Mouse (Mus musculus): ENCODE data around the gene AC131692.1. TPM values are rescaled to one million over a fixed set of nuclear protein-coding genes. Genes with fewer than 3 reads are reported as not detected.

Gene AC131692.1
- polyA plus RNA-seq (2011; ENCODE audit: insufficient read length, low read depth, missing spikeins) = 0.58 and 0.68 TPM in 2 replicates

DNA sequence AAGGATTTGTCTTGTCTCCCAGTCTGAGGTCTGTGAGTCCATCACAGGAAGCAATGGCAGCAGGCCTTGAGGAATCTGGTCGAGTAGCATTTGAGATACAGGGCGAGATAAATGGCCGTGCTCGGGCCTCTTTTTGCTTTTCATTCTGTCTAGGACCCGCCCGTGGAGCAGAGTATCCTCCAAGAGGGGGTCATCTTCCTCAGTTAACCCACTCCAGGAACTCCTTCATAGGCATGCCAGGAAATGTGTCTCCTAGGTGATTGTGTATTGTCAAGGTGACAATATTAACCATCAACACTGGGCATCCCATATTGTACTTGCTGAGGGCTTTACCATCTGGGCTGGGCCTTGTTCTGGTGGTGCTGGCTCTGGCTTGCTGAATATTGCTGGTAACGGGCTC lies at the start of gene AC131692.1:
AC131692.1 (plus strand) TSS at position 301 of the 400 bp plus-strand sequence.
- Histone ChIP-seq H3K27ac (ENCODE audit: insufficient read depth, low read length) (no peak within 1 kb of the TSS), H3K4me1 (ENCODE audit: control insufficient read depth, insufficient read depth, low read length) (no peaks in the 10 kb centered on the region), H3K4me3 (ENCODE audit: insufficient read depth, low read length) (no peak within 1 kb of the TSS)
- no peak for TF ChIP-seq CTCF (IDR thresholded peaks at IDR 0.05; ENCODE audit: borderline replicate concordance, insufficient read depth, low read length)
- TF ChIP-seq POLR2A (IDR thresholded peaks at IDR 0.05; ENCODE audit: low read depth, low read length) = no peak

DNA sequence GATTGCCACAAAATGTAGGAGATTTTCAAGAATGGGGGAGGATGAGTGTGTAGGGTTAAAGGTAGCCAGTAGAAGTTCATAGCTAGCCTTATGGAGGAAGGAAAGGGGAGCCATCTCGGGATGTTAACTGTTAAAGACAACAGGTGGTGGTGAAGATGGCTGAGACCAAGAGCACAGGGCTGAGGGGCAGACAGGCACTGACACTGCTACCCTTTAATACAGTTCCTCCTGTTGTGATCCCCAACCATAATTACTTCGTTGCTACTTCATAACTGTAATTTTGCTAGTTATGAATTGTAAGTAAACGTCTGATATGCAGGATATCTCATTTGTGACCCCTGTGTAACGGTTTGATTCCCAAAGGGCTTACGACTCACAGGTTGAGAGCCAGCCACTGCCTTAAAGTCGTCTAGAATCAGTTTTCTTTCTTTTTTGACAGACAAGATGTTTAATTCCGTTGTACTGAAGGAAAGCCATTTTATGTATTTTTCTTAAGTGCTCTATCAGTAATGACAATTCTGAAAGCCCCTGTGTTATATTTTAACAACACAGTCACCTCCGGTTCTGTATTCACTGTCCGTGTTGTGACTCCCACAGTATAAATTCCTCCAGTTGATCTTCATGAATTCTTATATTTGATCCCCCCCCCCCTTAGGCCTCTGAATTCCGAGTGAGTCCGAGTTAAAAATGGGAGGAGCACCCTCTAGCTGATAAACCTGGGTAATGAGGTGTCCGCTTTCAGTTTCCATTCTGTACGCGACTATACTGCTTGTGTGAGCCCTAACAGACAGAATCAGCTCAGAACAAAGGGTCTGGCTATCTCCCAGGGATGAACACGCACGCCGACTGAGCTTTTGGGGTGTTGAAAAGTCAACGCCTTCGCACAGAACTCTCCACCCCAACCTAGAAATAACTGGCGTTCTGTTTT lies 48.6 kb upstream of the AC131692.1 start:
- TF ChIP-seq CTCF (IDR thresholded peaks at IDR 0.05; ENCODE audit: borderline replicate concordance, insufficient read depth, low read length) (no peak), POLR2A (IDR thresholded peaks at IDR 0.05; ENCODE audit: low read depth, low read length) (peak; percentile 64)
- Histone ChIP-seq H3K4me1 (ENCODE audit: control insufficient read depth, insufficient read depth, low read length) (no peaks in the 10 kb centered on the region), H3K4me3 (ENCODE audit: insufficient read depth, low read length) (peak overlapping the region; percentile 61), H3K27ac (ENCODE audit: insufficient read depth, low read length) (peak overlapping the region; percentile 86)

DNA sequence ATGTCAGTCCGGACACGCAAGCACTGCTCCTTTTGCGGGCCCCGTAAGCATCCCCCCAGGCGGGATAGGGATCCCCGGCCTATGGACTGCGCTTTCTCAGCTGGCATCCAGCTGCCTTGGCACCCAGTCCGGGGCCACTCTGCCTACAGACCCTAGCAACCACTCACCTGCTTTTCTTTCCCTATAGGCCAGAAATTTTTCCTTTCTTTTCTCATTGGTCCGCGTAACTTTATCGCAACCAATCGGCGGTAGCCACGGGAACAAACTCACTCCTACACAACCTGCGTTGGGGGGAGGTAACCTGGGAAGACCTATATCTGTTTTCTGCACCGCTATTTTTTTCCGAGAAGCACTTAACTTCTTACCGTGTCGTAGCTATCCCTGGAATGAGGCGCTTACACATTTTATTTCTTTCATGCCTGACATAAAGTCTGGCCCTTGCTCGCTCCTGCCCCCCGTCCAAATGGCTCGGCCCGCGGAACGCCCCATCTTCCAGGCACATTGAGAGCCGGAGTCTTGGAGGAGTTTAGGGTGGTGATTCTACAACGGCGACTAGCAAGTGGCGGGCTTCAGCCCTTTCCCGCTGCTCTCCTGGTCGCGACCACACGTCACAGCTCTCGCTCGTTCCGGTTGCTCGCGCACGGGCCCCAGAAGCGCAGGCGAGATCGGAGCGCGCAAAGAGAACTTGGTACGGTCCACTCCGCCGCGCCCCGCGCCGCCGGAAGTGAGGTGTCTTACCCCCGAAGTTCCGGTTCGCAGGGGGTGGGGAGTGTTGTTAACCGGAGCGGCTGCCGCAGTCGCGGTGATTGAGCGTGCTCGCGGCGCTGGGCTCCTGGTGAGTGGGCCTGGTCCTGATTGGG lies 47.7 kb upstream of the AC131692.1 start, which contains the start of gene Syvn1:
Syvn1 (plus strand) TSS at position 283 of the 860 bp plus-strand sequence.
- TF ChIP-seq POLR2A (IDR thresholded peaks at IDR 0.05; ENCODE audit: low read depth, low read length) (peak; percentile 74), CTCF (IDR thresholded peaks at IDR 0.05; ENCODE audit: borderline replicate concordance, insufficient read depth, low read length) (no peak)
- Histone ChIP-seq H3K4me3 (ENCODE audit: insufficient read depth, low read length) (peak within 1 kb of the TSS; percentile 63), H3K27ac (ENCODE audit: insufficient read depth, low read length) (peak within 1 kb of the TSS; percentile 96), H3K4me1 (ENCODE audit: control insufficient read depth, insufficient read depth, low read length) (no peaks in the 10 kb centered on the region)

DNA sequence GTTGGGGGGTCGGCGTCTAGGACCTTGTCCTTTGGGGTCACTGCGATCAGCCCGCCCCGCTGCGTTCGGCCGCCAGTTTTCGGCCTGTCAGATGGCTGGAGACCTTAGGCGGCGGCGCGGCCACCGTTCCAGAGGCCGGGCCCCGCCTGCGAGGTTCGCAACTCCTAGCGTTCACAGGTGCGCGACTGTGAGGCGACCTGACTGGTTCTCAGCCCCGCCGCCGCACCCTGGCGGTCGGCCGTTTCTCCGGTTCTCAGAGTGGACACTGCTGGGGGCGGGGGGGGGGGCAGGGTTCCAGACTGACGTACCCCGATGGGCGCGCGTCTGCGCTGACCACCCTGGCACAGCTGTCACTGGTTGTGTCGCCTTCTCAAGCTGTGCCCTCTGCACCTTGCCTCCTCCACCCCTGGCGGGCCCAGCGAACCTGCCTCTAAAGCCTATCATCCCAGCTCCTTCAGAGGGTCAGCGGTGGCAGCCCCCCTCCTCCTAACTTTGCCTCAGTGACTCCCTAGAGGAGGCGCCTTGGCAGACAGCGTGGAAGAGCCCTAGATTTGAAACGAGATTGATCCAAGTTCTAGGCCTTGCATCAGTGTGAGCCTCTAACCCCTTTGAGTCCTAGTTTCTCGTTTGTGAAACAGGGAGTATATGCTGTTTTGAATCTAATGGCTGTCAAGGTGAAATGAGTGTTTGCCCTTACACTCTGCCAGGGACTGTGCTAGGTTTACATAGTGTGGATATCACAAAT lies 46.9 kb upstream of the AC131692.1 start:
- peak overlapping the region; percentile 96 for H3K27ac ChIP-seq (ENCODE audit: insufficient read depth, low read length)
- no peaks in the 10 kb centered on the region for H3K4me1 ChIP-seq (ENCODE audit: control insufficient read depth, insufficient read depth, low read length)
- H3K4me3 ChIP-seq (ENCODE audit: insufficient read depth, low read length) = peak overlapping the region; percentile 63
- TF ChIP-seq POLR2A (IDR thresholded peaks at IDR 0.05; ENCODE audit: low read depth, low read length) = no peak
- no peak for TF ChIP-seq CTCF (IDR thresholded peaks at IDR 0.05; ENCODE audit: borderline replicate concordance, insufficient read depth, low read length)

DNA sequence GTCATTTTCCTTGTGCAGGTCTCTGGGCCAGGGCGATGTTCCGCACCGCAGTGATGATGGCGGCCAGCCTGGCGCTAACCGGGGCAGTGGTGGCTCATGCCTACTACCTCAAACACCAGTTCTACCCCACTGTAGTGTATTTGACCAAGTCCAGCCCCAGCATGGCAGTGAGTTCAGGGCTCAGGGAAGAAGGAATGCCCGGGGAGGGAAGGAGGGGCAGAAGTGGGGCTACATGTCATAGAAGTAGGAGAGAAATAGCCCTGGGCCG lies 46.4 kb upstream of the AC131692.1 start:
- Histone ChIP-seq H3K4me3 (ENCODE audit: insufficient read depth, low read length) (peak overlapping the region; percentile 63), H3K4me1 (ENCODE audit: control insufficient read depth, insufficient read depth, low read length) (no peaks in the 10 kb centered on the region), H3K27ac (ENCODE audit: insufficient read depth, low read length) (0 out of 2 replicates have a peak overlapping the region, but pooled peaks have one; percentile 23)
- TF ChIP-seq POLR2A (IDR thresholded peaks at IDR 0.05; ENCODE audit: low read depth, low read length) (no peak), CTCF (IDR thresholded peaks at IDR 0.05; ENCODE audit: borderline replicate concordance, insufficient read depth, low read length) (no peak)

DNA sequence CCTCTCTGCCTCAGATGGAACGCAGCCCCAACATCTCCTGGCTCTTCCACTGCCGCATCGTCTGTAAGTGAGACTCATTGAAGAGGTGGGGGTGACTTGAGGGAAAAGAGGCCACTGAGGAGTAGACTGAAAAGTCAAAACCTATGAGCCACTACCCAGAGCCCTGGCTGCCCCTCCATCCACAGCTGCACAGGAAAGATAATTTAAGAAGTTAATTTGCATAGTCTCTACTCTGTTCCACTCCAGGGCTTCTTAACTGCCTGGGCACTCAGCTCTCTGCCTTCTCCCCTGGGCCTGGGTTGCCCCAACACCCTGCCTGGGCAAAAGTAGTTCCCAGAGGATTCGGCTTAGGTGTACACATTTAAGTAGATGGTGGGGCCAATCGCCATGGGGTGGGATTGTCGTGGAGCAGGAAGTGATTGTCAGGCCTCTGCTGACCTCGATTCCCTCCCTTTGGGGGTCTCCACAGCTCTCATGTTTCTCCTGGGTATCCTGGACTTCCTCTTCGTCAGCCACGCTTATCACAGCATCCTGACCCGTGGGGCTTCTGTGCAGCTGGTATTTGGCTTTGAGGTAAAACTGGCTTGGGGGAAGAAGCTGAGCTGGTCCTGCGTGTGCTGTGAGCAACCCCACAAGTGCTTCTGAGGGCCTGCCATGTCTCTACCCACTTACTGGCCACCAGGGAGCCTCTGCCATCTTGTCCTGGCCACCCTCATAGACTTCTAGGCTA lies 45.4 kb upstream of the AC131692.1 start:
- Histone ChIP-seq H3K4me1 (ENCODE audit: control insufficient read depth, insufficient read depth, low read length) (no peaks in the 10 kb centered on the region), H3K27ac (ENCODE audit: insufficient read depth, low read length) (no peak overlapping the region), H3K4me3 (ENCODE audit: insufficient read depth, low read length) (no peak overlapping the region)
- TF ChIP-seq POLR2A (IDR thresholded peaks at IDR 0.05; ENCODE audit: low read depth, low read length) (no peak), CTCF (IDR thresholded peaks at IDR 0.05; ENCODE audit: borderline replicate concordance, insufficient read depth, low read length) (no peak)

DNA sequence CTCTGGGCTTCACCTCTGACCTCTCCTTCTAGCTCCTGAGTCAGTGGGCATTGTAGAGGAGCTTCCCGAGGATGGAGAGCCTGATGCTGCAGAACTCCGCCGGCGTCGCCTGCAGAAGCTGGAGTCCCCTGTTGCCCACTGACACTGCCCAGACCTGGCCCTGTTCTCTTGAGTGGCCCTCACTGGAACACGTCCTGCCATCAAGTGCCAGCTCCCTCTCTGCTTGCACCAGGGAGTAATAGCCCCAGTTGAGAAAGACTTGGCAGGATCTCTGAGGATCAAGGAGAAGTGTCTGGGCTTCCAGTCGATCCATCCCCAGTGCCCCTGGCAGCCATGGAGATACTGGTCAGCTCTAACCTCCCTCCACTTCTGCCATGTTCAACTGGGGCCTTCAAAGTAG lies 41.7 kb upstream of the AC131692.1 start:
- no peak overlapping the region for H3K27ac ChIP-seq (ENCODE audit: insufficient read depth, low read length)
- H3K4me3 ChIP-seq (ENCODE audit: insufficient read depth, low read length) = no peak overlapping the region
- TF ChIP-seq POLR2A (IDR thresholded peaks at IDR 0.05; ENCODE audit: low read depth, low read length) (0 out of 2 replicates have a peak, but pooled peaks have one; percentile 1), CTCF (IDR thresholded peaks at IDR 0.05; ENCODE audit: borderline replicate concordance, insufficient read depth, low read length) (no peak)
- no peaks in the 10 kb centered on the region for H3K4me1 ChIP-seq (ENCODE audit: control insufficient read depth, insufficient read depth, low read length)

DNA sequence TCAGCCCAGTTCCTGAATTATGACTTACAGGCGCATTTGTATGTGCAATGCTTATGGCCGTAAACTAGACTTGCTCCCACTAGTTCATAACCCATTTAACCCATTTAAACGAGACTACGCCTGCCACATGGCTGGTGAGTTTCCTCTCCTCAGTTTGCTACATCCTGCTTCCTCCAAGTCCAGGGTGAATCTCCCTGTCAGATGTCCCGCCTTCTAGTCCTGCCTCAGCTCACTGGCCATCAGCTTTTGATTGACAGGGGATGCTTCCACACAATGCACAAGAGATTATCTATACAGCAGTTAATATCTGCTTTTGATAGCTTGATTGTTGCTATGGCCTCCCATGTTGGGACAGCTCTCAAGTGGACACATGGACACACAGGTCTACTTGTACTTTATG lies 39.9 kb upstream of the AC131692.1 start:
- Histone ChIP-seq H3K4me1 (ENCODE audit: control insufficient read depth, insufficient read depth, low read length) (peaks cover 4% of the 10 kb centered on the region; the same call in 1 of the 2 replicates), H3K4me3 (ENCODE audit: insufficient read depth, low read length) (no peak overlapping the region), H3K27ac (ENCODE audit: insufficient read depth, low read length) (no peak overlapping the region)
- TF ChIP-seq POLR2A (IDR thresholded peaks at IDR 0.05; ENCODE audit: low read depth, low read length) (no peak), CTCF (IDR thresholded peaks at IDR 0.05; ENCODE audit: borderline replicate concordance, insufficient read depth, low read length) (no peak)
